Mouse (Mus musculus): ENCODE measurements around the gene Srd5a3.

- no peak for TF ChIP-seq CTCF (IDR thresholded peaks at IDR 0.05)
- TF ChIP-seq POLR2A (IDR thresholded peaks at IDR 0.05; ENCODE audit: insufficient read depth, low read depth, low read length): no peak
- TF ChIP-seq EP300 (IDR thresholded peaks at IDR 0.05; ENCODE audit: insufficient read depth, low read depth, low read length): no peak
Observed at GRCm38 (mm10) chr5:76177664-76178063, 37.6 kb downstream of the Srd5a3 start.
